Comparison of ENCODE assay signal across 10 mouse cellular contexts in genomic region chr11:79182881-79183280, GRCm38 (mm10). TPM values are rescaled to one million over a fixed set of nuclear protein-coding genes. Genes with fewer than 3 reads are reported as not detected.
A peak's percentile ranks its signal among the peaks of the same experiment; 100 is the strongest.
DNase-seq lines count a peak whose midpoint lies in the region; ATAC-seq and TF ChIP-seq lines count a peak whose summit lies in the region.
"Had no signal": no experiment of that assay in that cellular context is flagged by ENCODE, and none has a peak within 500 bp of the region (broad histone marks: within the 10 kb centered on the region; RNA-seq: fewer than 3 reads in every experiment).

No protein-coding gene starts in this region.

- TF ChIP-seq CTCF in left cerebral cortex, adult 2 months (IDR thresholded peaks at IDR 0.05), result no peak

- WGBS in forebrain, embryonic 13.5 days, result 71% methylated on average over 12 of the region's 12 CpGs

- H3K9me3 ChIP-seq in forebrain, embryonic 13.5 days (replicated peaks), result no peaks in the 10 kb centered on the region

- no peak overlapping the region for H3K4me2 ChIP-seq in forebrain, embryonic 13.5 days
- H3K4me2 ChIP-seq: midbrain, embryonic 11.5 days had no signal

- H3K27me3 ChIP-seq in forebrain, embryonic 13.5 days, result no peaks in the 10 kb centered on the region

- H3K36me3 ChIP-seq in forebrain, embryonic 13.5 days (ENCODE audit: poor library complexity, severe bottlenecking), result no peaks in the 10 kb centered on the region

- peak; percentile 41 for DNase-seq in gastrocnemius, postnatal 25 days
- DNase-seq in gastrocnemius, postnatal 36 days, result no peak
- DNase-seq in frontal cortex, postnatal 14 days (ENCODE audit: low spot score in 2 of 2), result peak; percentile 61 to 69
- peak; percentile 56 to 61 for DNase-seq in left cerebral cortex, adult 2 months (ENCODE audit: extremely low spot score in 1 of 2, low spot score in 2 of 2)
- peak; percentile 60 for DNase-seq in right cerebral cortex, postnatal 25 days
- DNase-seq in spleen, adult 18-20 months, result no peak
- no peak for DNase-seq in retina, postnatal 1 day

- H3K27ac ChIP-seq in left cerebral cortex, adult 2 months, result peak overlapping the region; percentile 38
- no peak overlapping the region for H3K27ac ChIP-seq in forebrain, embryonic 13.5 days

- ATAC-seq in forebrain, embryonic 13.5 days, result no peak
- ATAC-seq: activated CD4-positive, CD25-positive, alpha-beta regulatory T cell, adult 4 months had no signal

- H3K9ac ChIP-seq in forebrain, embryonic 13.5 days, result no peak overlapping the region

- H3K4me3 ChIP-seq in left cerebral cortex, adult 2 months, result no peak overlapping the region
- no peak overlapping the region for H3K4me3 ChIP-seq in forebrain, embryonic 13.5 days

- 0 out of 2 replicates have a peak, but pooled peaks cover 6% of the 10 kb centered on the region for H3K4me1 ChIP-seq in forebrain, embryonic 13.5 days

- intact Hi-C loops in gastrocnemius, postnatal 36 days (cut with DNase I), result no loop called here
- intact Hi-C loops in left cerebral cortex, adult 2 months (cut with DNase I), result loop anchor here (2.0 kb wide), 1 partner anchor 38 kb away; no protein-coding TSS in a partner anchor

RNA-seq across cellular contexts. Expression of gene Ksr1, which starts 36.7 kb away (rescaled TPM):
- total RNA-seq in gastrocnemius, postnatal 25 days (2021), result 10 to 100 TPM; 67.8 to 77.2 TPM
- 10 to 100 TPM; 72.2 to 74.8 TPM for total RNA-seq in gastrocnemius, postnatal 36 days (2021)
- total RNA-seq in left cerebral cortex, adult 2 months (2021), result 10 to 100 TPM; 57.2 to 59.8 TPM
- polyA plus RNA-seq in forebrain, embryonic 13.5 days (2015; fragmentation: Nextera tagmentation; extraction: Ambion mirVana), result 4.0 and 4.1 TPM in 2 replicates

Comparison
In these comparisons a context has a peak if more than half of its experiments do, and no peak if none do; other contexts are left out.
1. DNase-seq: peak in gastrocnemius, postnatal 25 days (single experiment), frontal cortex, postnatal 14 days (2 of 2), left cerebral cortex, adult 2 months (2 of 2) and right cerebral cortex, postnatal 25 days (single experiment); none in gastrocnemius, postnatal 36 days (0 of 2), spleen, adult 18-20 months (0 of 2) and retina, postnatal 1 day (single experiment).